Mouse (Mus musculus): ENCODE data around the gene Zfp981. TPM values are rescaled to one million over a fixed set of nuclear protein-coding genes. Genes with fewer than 3 reads are reported as not detected.
"Not testable (repeated sequence)": the region's sequence is repeated elsewhere in the genome, so short reads cannot be mapped to it uniquely, and the experiment has no call there.

Gene Zfp981
- total RNA-seq (2021) = under 1 TPM in 1 of 2 experiments, not detected in 1; 0.16 TPM
- long read RNA-seq, experiment 1 = 0 reads
- long read RNA-seq, experiment 2 = 0 reads

DNA sequence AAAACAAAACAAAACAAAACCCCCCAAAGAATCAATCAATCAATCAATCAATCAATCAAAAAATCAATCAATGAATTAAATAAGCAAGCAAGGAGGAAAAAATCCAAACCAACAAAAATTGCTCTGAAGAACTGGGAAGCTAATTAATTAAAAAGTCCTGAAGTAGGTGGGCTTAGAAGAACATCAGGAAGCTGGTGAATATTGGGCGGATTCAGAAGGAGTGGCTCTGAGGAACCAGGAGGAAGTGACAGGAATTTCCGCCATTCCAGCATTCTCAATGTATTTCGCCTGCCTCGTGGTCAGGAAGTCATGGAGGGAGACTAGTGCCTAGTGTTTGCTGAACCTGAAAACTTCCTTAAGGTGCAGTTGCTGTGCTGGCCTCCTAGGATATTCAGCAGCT lies at the start of gene Zfp981:
Zfp981 (plus strand) TSS at position 301 of the 400 bp plus-strand sequence.
- DNase-seq (ENCODE audit: low spot score) = not testable (repeated sequence)

- DNase-seq (ENCODE audit: low spot score) = not testable (repeated sequence)
Measured at GRCm38 (mm10) chr4:146452576-146452975, 49.3 kb upstream of the Zfp981 start.

DNA sequence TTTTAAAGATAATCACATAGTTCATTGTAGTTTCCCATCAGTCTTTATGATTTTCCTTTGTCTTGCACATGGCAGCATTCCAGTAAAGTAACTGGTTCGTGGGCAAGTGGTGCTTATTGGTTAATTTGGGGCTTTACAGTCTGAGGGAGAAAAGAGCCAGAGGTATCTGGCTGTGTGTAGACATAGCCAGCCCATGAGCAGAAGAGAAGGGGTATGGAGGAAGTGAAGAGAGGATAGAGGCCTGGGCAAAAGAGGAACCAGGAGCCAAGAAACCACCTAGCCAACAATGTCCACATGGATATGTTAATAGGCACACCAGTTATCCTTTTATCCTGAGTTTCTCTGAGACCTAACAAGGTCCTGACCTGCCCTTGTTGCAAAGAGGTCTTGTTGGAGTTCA lies 47.7 kb upstream of the Zfp981 start:
- not testable (repeated sequence) for DNase-seq (ENCODE audit: low spot score)

DNA sequence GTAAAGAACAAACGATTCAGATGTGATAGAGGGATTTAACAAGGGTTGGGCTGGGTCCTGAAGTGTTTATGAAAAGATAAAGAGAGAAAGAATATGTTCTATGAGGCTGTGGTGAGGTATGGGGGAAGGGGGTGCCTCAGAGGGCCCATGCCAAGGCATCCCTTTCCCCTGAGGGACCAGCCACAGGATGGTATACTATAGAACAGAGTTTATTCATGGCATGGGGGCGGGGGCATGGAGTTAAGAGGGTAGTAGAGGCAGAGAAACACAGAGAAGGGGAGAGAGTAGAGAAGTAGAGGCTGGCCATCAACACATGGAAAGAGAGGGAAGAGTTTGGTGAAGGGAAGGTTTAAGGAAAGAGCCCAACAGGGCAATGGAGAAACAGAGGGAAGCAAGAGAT lies 46.9 kb upstream of the Zfp981 start:
- DNase-seq (ENCODE audit: low spot score) = no peak

DNA sequence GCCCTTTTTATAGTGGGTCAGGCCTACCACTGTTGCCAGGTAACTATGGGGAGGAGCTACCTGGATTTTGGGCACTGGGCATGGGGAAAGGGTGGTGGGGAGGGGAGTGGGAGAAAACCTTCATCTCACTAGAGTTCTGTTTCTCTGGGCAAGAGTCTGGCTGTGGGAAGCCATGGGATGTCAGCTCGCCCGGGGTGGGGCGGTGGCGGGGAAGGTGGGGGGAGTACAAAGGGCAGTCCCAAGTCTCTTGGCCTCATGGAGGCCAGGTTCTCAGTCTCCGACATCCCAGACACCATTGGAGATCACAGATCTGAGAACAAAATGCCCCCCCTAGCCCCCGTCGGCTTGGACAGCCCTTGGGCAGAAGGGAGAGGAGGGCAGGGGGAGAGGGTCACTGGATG lies 46.5 kb upstream of the Zfp981 start:
- no peak for DNase-seq (ENCODE audit: low spot score)

DNA sequence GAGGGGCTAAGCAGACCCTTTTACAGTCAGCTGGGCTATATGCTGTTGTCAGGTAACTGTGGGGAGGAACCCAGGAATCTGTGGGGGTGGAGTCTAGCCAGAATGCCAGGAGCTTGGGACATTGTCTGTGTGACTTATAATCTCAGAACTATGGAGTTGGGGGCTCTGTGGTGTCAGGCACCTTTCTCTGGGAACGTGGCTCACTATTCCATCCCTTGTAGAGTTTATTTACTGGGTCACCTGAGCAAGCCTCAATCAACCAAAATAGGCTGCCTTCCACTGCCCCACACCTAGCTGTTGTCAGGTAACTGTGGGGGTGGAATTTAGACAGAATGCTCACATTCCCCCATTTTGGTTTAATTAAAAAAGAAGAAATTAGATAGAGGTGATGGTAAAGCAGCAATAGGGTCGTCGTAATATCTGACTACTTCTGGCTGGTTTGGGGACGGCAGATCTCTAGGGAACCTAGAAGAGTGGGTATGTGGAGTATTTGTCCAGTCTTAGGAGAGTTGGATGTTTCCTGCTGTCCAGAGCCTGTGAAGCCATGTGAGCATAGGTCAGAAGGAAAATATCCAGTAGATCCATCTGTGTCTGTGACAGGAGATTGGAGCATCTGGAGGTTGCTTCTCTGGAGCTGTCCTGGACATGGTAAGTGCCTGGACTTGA lies 45.6 kb upstream of the Zfp981 start:
- DNase-seq (ENCODE audit: low spot score) = no peak

DNA sequence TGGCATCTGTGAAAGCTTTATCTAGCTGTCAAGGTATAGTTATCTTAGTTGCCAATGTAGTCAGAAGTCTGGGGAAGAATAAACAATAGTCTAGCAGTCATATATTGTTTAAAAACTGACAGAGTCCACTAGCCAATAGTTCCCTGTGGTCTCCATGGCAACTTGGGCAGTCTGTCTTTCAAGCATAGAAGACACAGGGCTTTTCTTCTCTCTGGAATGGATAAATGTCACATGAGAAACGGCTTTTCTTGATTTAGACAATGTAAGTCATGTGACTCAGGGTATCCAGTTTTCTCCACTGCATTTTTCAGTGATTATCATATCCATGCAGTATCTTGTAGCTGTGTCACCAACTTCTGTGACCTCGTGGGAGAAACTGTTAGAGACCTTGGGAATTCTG lies 44.7 kb upstream of the Zfp981 start:
- DNase-seq (ENCODE audit: low spot score) = no peak

GRCm38 (mm10) chr4:146457720-146458119 lies 44.1 kb upstream of the Zfp981 start:
- DNase-seq (ENCODE audit: low spot score) = no peak

DNA sequence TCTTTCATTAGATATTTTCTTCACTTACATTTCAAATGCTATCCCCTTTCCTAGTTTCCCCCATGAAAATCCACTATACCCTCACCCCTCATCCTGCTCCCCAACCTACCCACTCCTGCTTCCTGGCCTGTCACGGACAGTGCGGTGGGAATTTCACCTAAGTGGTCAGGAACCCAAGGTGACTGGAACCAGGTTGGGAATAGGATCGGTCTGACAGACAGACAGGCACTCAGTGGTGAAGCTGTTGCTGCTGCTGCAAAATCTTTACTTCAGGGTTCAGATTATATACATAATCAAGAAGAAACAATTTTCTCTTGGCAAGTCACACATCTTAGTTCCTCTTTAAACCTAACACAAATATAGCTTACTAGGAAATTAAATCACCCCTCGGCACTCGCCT lies 42.0 kb upstream of the Zfp981 start:
- DNase-seq (ENCODE audit: low spot score) = not testable (repeated sequence)

DNA sequence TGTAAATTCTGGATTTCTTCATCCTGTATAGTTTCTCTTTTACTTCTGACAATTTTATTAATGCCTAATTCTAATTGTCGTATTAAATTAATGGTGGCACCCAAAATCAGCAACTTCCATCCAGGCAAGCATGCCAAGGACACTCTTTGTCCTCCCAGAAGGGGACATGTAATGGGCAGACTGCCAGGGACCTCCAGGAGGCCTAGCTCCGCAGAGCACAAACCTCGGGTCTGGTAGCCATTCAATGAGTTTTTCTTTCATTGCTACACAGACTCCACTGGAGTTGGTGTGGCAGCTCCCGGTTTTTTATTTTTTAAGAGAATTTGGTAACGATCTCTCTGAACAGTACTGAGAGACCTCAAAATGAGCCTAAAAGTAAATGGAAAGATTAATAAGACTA lies 41.1 kb upstream of the Zfp981 start:
- DNase-seq (ENCODE audit: low spot score) = not testable (repeated sequence)

- DNase-seq (ENCODE audit: low spot score) = not testable (repeated sequence)
Measured at GRCm38 (mm10) chr4:146463649-146464351, 38.0 kb upstream of the Zfp981 start.

DNA sequence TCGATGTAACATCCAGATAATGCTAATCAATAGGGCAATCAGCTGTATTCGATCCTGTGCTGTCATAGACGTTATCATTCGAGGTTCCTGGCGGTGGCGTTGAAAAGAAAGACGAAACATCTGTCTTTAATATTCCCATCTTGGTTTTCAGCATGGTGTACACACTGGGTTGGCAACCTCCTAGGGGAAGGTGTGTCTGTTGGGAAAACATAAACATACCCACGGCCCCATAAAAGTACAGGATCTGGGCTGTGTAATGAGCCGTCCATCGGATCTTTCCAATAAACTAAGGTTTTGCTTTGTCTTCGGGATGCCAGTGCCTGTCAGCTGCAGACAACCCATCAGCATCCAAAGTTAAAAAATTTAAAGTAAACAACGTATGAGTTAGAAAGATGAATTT lies 31.8 kb upstream of the Zfp981 start:
- not testable (repeated sequence) for DNase-seq (ENCODE audit: low spot score)

DNA sequence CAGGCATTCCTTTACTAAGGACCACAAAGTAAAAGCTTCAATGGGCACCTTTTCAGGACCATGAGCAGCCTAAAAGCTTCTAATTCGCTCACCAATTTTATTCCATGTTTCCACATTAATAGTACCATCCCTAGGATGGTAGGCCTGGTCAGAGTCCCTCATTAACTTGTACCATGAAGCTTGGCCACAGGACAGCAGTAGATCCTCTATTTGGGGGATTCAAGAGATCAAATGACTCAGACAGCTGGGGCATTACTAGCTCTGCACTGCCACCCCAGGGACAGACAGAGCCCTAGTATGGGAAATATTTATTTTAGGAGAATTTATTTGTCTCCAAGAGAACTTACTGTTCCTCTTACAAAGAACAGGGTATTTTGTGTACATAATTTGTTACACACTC lies 27.6 kb upstream of the Zfp981 start:
- not testable (repeated sequence) for DNase-seq (ENCODE audit: low spot score)

- not testable (repeated sequence) for DNase-seq (ENCODE audit: low spot score)
Measured at GRCm38 (mm10) chr4:146474716-146475676, 26.8 kb upstream of the Zfp981 start.

DNA sequence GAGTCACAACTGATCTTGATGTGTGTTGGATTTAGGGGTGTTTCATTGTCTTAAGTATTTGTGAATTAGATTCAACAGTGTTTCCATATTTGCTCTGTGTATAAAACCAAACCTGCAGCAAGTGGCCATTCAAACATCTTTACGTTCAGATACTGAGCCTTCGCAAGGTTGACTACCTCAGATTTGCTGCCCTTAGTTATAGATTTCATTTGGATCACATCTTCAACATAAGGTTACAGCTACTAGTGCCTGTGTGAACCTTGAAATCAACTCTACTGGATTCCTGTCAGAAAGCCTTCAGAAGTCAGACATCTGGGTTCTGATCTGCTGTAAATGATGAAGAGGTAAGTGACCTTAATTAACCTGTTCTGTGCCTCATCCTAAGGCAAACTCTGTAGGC lies 25.6 kb upstream of the Zfp981 start:
- DNase-seq (ENCODE audit: low spot score) = not testable (repeated sequence)

DNA sequence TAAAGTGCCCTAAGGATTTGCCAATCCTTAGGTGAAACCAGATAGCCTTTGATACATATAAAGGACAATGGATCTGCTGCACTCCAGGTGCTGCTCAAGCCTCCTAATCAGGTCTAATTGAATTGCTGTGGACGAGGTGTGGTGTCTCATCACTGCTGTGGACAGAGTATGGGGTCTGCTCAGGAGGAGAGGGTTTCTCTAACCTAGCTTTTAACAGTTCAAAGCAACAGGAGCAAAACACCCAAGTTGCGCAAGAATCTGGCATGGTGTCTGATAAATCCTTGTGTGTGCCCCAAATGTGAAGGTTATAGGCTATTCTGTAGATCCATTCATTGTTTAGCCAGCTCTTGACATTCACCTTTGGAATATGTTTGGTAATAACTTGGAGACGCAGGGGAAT lies 24.9 kb upstream of the Zfp981 start:
- not testable (repeated sequence) for DNase-seq (ENCODE audit: low spot score)

- DNase-seq (ENCODE audit: low spot score) = not testable (repeated sequence)
Measured at GRCm38 (mm10) chr4:146480376-146481096, 21.3 kb upstream of the Zfp981 start.

DNA sequence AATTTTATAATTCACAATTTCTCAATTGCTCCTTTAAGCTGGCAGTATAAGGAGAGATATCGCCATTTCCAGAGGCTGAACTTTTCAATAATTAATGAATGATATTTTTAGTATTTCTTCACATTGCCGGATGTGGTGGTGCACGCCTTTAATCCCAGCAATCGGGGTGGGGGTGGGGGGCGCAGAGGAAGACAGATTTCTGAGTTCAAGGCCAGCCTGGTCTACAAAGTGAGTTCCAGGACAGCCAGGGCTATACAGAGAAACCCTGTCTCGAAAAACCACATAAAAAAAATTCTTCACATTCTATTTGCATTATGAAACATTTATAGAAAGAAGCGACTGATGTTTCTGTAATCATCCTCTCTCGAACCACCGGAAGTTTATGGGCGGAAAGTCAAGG lies 19.3 kb upstream of the Zfp981 start:
- DNase-seq (ENCODE audit: low spot score) = not testable (repeated sequence)

DNA sequence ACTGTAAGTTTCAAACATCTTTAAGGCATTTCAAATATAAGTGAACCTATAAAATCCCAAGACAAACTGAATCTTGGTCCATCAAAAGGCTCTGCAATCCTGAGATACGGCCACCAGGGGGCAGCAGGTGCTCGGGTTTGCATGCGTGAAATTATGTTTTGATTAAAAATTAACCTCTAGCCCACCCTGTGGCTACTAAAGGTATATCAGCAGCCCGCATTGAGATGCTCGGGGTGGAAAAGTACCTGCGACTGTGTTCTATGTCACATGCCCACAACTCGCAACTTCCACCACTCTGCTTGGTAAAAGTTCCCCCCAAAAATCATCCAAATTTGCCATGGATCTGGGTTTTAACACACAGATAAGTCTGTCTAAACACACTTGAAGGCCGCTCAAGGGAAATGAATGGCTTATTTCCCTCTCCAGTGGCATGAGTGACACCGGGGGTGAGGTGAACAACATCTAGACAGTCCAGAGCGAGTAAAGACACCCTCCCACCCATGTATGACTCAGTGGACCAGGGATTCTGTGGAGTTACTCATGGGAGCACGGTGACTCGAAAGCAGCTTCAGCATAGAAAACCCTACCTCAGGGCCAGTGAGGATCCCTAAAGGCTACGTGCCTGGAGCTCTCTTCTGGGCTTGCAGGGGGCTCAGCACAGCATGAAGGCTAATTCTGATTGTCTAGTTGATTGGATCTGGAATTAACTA lies 18.1 kb upstream of the Zfp981 start:
- not testable (repeated sequence) for DNase-seq (ENCODE audit: low spot score)

GRCm38 (mm10) chr4:146484676-146485075 lies 17.2 kb upstream of the Zfp981 start:
- DNase-seq (ENCODE audit: low spot score) = not testable (repeated sequence)

Measured in gastrocnemius, adult 18-20 months (tissue).